Mouse (Mus musculus) ES-E14 (cell line): ENCODE results near the gene Sh2b3.

ENCODE experiments used
- MAFK ChIP-seq: IDR thresholded peaks from 2 replicates; pipeline ENCODE4 v1.6.1; 2014; ENCODE audit warnings: mild to moderate bottlenecking, low read depth, low read length, inconsistent platforms; ENCODE audit not compliant: insufficient read depth
- ZC3H11A ChIP-seq: IDR thresholded peaks from 2 replicates; pipeline ENCODE4 v1.6.1; 2012; ENCODE audit warnings: low read depth, mild to moderate bottlenecking, inconsistent platforms, low read length, borderline replicate concordance

DNA sequence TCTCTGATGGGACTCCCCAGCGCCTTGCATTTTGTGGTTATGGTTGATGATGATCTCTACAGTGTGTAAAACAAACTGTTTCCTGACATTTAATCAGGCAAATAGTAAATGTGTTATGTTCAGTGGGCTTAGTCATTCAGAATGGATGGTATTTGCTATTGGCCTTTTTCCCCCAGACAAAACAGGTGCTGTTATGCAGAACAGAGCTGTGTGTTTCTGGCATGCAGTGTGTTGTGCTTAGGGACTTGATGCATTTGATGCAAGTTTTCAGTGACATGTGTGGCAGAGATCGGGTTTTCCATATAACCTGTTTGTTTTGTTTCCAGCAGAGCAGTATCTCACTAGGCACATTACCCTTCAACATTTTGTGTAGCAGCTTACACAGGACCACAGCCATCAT, 69.9 kb downstream of the Sh2b3 start:
- TF ChIP-seq ZC3H11A (no peak), MAFK (no peak)
